Mouse (Mus musculus) 3134 (cell line): ENCODE results near the gene Gucd1.
"Not testable (repeated sequence)": the region's sequence is repeated elsewhere in the genome, so short reads cannot be mapped to it uniquely, and the experiment has no call there.

Experiments used
- DNase-seq: peaks from one replicate; pipeline ENCODE4 v3.0.0-alpha.2; 2011; ENCODE audit warnings: low spot score; ENCODE audit not compliant: insufficient read length; ENCODE audit errors: extremely low read depth

Gene Gucd1

DNA sequence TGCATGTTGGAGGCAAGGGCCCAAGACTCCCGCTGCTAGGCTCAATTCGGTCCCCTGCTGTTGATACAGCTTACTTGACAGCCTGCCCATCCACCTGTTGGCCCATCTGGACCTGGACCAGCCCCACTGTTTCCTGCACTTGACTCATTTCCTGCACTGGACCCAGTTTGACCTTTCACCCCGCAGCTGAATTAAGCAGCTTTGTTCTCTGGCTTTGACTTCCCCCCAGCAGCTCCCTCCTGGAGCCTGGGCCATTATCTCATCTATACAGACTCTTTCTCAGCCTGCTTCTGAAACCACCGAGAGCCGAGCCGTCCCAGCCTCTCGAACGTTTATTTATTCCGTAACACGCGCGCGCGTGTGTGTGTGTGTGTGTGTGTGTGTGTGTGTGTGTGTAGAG, 120.8 kb downstream of the Gucd1 start:
- no peak for DNase-seq

DNA sequence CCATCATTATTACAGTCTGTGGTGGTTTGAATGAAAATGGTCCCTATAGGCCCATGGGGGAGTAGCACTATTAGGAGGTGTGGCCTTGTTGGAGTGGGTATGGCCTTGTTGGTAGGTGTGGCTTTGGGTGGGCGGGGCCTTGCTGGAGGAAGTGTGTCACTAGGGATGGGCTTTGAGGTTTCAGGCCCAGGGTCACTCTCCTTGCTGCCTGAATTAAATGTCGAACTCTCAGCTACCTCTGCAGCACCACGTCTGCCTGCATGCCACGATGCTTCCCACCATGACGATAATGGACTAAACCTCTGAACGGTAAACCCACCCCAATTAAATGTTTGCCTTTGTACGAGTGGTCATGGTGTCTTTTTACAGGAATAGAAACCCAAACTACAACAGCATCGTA, 123.0 kb downstream of the Gucd1 start:
- no peak for DNase-seq

DNA sequence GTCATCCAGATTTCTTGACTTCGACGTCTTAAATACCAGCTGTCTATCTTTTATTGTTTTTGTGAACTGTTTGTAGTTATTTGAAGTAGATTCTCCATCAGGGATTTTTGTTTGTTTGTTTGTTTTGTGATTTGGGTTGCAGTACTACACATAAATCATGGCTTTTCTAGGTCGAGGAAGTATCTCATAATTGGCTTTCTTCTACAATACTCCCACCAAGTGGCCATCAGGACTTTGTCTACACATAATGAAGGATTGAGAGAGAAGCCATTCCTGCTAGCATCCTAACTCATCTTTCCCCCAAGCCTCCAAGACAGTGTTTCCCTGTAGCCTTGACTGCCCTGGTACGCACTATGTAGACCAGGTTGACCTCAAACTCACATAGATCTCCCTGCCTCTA, 126.9 kb downstream of the Gucd1 start:
- no peak for DNase-seq

DNA sequence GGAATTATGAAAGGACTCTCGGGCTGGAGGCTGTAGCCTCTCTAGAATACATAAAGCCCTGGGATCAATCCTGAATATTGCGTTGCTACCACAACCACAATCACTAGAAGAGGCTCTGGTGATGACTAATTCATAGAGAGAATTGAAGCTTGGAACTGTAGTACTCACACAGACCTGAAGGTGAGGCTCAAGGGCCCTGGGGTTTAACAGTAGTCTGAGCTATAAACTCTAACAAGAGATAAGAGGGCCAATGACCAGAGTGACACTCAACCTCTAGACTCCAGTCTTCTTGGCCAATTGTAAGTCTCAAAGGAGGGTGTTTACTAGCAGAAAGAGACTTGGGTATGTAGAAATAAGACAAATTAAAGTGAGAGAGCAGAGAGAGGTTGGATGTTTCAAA, 127.6 kb downstream of the Gucd1 start:
- no peak for DNase-seq

DNA sequence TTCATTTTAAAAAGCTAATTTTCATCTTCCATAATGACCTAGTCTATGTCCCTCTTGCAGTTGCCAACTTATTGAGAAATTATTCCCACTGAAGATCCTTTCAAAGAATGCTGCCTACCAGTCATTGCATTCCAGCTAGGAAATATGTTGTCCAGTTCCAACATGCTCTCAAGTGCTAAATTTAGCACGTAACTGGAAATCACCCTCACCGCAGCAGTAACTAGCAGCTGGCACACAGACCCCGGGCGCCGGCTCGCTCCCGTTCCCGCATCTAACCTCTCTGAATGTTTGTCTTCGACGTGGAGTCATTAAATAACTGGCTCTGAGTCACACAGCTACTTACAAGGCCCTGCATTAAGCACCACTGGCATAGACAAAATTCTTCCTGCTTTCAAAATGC, 139.1 kb downstream of the Gucd1 start:
- peak; percentile 90 for DNase-seq

DNA sequence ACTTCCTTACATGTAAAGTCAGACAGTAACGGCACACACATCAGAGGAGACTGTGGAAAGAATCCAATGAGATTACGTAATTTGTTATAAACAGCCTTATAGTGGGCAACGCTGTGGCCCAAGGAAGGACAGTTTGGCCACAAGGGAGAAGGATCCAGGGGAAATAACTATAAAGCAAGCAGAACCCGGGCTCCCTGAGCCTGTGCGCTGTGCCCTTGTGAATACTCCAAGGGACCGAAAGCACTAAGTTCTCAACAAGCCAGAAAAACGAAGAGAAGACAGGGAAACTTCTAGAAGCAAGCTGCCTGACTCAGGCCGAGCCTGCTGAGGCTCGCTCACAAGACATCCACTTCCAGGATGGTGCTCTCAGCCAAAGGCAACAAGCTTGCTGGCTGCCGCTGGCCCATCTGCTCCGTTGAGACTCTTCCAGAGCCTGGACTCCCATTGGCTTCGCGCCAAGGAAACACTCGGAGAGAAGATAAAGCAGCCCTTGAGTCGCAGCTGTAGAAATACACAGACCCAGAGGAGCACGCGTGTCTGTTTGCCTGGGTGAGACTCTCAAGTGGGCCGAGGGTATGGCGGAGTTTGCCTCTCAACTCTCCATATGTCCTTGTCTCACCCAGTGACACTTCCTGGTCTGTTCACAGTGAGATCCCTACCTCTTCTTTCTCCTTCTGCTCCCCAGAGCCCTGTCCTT, 144.0 kb downstream of the Gucd1 start:
- DNase-seq = peak; percentile 52

DNA sequence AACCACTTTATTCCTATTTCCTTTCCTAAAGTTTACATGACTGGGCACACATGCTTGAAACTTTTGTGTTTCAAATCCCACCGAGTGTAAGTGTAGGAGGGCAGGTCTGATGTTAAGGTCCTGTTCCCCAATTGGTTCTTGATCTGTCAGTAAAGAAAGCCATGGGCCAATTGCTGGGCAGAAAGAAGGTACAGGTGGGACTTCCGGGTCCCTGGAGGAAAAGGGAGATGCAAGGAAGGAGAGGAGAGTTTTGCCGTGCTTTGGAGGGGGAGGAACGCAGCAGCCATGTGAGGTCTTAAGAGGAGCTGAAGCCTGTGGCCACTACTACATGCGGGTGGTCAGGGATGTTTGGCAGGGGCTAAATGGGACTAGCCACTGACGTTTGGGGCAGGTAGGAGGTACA, 152.5 kb downstream of the Gucd1 start:
- DNase-seq = peak; percentile 50

DNA sequence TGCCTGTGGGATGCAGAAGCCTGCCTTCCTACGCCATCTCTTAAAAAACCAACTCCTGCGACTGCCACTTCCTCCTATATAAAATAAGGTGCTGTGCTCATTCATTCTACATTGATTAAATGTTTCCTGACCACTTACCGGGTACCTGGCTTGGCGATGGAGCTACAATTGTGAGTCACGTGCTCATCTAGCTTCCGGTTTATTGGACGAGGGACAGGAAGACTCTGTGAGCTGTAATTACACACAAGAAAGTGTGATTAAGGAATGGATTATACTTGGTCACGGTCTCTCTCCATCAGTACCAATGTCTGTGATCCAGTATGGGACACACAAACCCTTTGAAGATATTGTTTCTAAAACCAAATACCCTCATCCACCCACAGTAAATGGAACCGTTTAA, 153.0 kb downstream of the Gucd1 start:
- no peak for DNase-seq

DNA sequence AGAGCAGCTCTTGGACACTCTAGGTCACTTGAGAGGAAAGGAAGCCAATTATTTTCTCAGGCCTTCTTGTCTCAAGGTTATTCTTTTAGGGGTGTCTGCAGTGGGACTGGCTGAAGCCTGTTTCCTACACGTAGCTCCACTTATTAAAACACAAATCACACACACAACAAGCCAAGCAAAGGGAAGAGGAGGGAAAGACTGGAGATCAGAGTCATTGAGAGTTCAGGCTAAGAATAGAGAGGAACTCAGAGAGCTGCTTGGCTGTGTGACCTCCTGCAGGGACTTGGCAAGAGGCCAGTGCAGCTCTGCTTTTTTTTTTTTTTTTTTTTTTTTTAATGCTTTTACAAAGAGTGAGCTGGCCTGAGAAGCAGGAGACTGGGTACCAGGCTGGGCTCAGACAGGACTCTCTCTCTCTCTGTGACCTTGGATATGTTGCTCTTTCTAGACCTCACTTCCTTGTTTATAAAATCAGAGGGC, 153.5 kb downstream of the Gucd1 start:
- not testable (repeated sequence) for DNase-seq

DNA sequence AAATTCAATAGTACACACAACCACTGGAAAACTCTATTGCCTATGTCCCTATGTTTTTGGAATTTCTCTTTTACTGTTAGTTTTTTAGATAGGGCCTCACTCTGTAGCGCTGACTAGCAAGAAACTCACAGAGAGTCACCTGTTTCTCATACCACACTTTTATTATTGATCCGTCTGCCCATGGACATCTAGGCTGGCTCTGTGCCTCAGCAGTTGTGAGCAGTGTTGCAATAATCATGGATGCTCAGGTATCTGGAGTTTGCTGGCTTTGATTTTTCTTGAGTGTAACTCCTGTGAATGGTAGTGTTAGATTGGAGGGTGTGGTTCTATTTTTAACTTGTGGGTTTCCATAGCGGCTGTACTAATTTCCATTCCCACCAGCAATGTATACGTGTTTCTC, 162.4 kb downstream of the Gucd1 start:
- no peak for DNase-seq

DNA sequence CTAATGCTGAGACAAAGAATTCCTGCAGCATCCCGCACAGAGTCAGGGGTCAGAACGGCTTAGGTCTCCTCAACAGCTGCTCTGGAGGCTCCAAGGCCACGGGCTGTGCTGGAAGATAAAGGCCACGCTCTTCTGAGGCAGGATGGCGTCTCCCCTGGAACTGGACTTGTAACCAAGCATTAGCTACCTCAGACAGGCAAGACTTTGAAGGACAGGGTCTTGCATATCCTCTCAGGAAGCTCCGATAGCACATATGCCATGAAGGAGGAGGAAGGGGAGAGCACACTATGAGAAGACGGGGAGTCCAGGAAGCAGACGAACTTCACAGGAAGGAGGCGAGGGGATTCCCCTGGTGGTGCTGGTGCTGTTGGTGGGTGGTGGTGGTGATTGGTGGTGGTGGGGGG, 163.9 kb downstream of the Gucd1 start:
- not testable (repeated sequence) for DNase-seq

DNA sequence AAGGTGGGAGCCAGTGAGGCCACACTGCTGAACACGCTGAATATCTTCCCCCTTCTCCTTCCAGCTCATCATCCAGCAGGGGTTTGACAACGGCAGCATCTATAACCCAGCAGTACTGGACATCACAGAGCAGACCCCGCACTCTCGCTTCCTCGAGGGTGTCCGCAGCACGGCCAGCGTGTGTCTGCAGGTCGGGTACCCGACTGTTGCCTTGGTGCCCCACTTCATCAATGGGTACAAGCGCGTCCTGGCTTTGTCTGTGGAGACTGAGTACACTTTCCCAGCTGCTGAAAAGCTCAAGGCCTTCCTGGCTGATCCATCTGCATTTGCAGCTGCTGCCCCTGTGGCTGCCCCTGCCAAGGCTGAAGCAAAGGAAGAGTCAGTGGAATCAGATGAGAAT, 165.2 kb downstream of the Gucd1 start:
- no peak for DNase-seq

DNA sequence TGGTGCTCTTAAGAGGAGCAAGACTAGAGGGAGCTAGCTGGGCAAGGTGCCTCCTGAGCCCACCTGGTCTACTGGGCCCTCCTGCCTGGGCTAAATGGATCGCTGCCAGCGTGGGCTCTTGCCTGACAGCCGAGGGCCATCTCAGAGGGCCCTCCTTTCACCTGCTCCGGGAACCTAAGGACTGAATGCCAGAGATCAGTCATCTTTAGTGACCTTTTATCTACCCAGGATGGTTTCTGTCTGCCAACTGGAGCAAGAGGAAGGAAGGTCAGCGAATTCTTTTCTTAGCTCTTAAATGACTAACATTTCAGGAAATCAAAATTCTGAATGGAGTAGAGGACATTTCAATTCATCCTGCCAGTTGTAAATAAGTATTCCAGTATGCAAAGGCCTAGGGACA, 167.2 kb downstream of the Gucd1 start:
- DNase-seq = no peak

DNA sequence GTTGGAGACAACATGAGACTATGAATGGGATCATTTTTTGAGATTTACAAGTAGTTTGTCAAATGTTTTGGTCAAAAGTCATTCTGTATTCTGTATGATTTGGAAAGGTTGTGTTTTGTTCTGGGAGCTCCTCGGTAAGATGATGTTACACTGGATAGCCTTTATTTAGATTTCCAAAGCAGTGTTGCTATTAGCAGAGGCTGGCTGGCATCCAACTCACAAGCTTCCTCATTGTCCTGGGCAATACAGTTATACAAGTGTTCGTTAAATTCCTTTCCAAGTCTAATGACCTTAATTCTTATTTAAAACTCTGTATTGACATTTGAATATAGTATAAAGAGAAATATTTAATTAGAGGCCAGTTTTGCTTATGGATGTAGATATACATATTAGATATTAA, 172.5 kb downstream of the Gucd1 start:
- DNase-seq = no peak

DNA sequence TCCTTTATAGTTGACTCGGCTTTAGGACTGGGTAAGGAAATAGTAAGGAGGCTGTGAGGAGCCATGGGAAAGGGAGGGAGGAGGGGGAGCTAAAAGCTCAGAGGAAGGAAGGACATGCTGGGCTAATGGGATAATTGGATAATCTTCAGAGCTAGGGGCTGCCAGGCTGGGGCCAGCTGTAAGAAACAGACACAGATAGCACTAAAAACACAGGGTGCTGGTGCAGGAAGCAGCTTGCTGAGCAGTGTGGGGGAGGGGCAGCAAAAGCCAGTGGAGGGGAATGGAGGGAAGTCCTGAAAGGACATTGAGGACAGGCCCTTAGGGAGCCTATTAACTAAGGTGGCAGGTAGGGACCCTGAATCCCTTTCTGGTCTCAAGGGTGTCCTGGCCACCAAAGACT, 173.2 kb downstream of the Gucd1 start:
- not testable (repeated sequence) for DNase-seq

DNA sequence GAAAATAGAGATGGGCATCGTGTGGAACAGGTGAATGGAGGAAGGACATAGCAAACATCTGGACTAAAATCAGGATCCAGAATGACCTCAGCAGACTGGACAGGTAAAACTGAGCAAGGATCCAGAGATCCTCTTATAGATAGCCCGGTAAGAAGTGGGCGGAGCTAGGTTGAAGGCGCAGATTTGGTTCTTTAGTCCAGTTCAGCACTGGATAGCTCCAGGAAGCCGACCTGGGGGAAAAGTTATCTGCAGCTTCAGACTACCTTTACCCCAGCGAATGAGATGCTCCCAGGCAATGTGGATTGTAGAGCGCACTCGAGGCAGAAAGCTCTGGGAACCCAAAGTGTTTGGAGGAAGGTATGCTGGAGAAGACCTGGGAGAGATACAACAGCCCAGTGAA, 175.8 kb downstream of the Gucd1 start:
- no peak for DNase-seq

DNA sequence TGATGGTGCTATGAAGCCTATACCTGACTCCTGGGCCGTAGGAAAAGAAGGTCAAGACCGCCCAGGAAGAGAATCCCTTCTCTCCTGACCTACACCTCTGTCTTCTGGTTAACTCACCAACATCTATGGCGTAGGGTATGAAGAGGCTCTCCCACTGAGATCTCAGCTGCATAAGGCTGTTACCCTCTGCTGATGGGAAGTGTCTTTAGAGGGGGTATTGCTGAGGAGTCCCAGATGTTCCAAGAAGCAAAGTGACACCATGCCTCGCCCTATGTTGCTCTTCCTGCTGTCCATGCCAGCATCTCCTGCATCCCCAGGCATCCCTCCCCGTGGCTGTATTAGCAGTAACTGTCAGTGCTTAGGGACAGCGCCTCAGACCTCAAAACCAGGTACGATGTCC, 178.4 kb downstream of the Gucd1 start:
- no peak for DNase-seq

DNA sequence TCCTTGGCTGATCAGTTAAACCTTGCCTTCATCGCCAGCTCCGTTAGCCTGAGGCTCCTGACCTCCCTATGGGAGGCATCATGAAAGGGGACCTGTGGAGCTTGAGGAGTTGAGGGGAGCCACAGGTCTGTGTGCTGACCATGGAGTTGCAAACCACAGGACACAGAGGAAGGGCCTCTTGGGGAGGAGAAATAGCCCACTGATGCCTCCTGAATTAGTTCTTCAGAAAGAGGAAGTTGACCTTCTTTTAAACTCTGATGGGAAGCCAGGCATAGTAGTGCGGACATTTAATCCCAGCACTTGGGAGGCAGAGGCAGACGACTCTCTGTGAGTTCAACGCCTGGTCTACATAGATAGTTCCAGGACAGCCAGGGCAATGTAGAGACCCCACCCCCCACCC, 178.9 kb downstream of the Gucd1 start:
- DNase-seq = no peak

DNA sequence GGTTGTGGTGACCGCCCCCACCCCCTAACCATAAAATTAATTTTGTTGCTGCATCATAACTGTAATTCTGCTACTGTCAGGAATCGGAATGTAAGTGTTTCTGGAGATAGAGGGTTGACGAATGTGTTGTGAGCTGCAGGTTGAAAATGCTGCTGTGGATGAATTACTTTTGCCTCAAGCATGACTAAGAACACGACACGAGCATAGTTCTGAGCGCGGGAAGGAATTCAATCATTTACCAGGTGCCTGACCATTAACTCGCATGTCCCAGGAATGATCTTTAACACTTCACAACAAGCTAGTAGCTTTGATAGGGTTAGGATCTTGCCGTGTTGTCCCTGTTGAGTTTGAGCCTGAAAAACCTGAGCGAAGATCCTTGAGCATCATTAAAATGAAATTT, 180.5 kb downstream of the Gucd1 start:
- DNase-seq = no peak

DNA sequence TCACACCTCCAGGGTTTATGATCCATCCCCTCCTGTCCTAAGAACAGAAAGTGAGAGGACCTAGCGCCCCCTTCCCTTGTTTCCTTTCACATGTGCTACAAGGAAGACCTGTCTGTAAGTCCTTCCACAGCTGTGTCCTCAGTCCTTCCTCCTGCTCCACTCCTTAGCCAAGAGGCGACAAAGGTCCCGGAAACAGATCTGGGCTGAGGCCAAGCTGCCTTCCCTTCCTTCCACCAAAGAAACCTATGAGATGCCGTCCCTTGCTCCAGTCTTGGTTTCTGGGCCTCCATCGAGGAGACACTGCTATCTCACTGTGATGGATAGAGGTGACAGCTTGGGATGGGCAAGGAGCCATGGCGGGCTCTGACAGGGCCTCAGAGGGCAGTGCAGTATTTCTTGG, 182.7 kb downstream of the Gucd1 start:
- DNase-seq = no peak

DNA sequence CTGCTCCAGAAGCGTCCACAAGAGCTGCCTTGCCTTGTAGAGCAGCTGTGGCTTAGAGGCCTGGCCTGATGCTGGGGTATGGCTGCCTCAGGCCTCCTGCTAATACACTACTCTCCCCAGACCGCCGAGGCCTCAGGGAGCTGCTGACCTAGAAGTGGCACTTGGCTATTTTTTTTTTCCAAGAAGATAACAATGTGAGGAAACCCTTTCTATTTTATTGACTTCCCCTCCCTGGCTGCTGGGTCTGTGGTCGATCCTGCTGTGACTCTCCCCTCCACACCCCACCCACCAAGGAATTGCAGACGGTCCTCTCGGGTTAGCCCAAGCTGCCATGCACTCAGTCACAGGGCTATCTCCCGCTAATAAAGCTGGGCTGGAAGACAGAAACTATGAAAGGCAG, 183.6 kb downstream of the Gucd1 start:
- DNase-seq = no peak

DNA sequence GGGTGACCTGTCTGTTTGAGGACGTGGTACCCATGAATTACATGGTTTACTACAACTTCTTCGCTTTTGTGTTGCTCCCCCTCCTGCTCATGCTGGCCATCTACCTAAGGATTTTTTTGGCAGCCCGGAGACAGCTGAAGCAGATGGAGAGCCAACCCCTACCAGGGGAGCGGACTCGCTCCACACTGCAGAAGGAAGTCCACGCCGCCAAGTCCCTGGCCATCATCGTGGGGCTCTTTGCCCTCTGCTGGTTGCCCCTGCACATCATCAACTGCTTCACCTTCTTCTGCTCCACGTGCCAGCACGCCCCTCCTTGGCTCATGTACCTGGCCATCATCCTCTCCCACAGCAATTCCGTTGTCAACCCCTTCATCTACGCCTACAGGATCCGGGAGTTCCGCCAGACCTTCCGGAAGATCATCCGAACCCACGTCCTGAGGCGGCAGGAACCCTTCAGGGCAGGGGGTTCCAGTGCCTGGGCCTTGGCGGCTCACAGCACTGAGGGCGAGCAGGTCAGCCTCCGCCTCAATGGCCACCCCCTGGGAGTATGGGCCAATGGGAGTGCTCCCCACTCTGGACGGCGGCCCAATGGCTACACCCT, 184.5 kb downstream of the Gucd1 start:
- DNase-seq = no peak

DNA sequence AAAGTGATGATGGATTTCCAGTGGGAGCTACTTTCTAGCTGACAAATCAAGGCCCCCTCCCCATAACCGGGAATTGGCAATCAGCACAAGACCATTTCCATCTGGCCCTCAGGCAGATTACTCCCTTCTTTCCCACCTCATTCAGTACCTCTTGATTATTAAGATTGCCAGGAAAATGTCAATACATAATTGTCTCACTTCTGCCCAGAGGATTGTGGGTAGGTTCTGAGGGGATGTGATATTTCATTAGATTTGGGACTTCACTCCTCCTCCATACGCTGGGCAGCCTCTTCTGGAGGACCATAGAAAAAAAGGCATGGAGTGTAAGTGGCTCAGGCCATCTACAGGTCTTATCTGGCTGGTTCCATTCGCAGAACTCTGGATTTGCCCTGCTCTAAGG, 185.5 kb downstream of the Gucd1 start:
- no peak for DNase-seq
